Mouse (Mus musculus) cerebellum, adult (tissue): ENCODE measurements at regions not wholly inside any gene's neighbourhood (a gene's known extent, or its start where the extent isn't known, plus 50 kb on each side); places are given as distances from the start of the nearest gene placed in this dataset.

ENCODE experiments used
- ATAC-seq: cut with Nextera tagmentation; 2 replicates; pipeline ENCODE4 v1.9.2; 2017; ENCODE audit warnings: mild to moderate bottlenecking, moderate library complexity, mixed read lengths; ENCODE audit not compliant: insufficient number of reproducible peaks, low FRiP score, low TSS enrichment

DNA sequence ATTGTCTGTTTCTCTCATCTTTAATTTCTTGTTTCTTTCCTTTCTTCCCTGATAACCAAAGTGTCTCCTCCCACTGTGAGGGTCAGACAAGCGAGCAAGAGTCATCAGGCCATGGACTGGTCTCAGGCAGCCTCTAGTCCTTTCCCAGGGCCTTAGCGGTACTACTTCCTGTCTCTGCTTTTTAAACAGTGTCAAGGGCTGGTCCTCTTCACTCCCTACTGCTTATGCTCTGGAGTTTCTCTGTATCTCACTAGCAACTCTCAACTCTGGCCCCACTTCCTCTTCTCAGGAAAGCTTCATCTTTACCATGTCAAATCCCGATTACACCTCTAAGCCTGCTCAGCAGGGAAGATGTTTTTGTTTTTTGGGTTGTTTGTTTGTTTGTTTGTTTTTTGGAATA, 124.1 kb downstream of the Pten start:
- ATAC-seq: no peak

DNA sequence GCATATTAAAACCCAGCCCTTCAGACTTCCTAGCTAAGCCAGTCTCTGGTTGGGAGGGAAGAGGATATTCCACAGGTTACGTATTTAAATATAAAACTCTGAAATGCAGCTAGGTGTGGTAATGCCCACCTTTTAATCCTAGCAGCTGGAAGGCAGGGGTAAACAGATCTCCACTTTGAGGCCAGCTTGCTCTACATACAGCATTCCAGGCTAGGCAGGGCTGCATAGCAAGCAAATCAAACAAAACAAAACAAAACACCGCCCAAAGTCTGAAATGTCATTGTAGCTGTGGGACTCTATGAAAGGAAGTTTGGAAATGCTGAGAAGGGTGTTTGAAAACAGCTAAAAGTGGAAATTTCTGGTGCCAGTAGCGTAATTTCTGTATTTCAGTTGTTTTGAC, 127.0 kb downstream of the Pten start:
- no peak for ATAC-seq

DNA sequence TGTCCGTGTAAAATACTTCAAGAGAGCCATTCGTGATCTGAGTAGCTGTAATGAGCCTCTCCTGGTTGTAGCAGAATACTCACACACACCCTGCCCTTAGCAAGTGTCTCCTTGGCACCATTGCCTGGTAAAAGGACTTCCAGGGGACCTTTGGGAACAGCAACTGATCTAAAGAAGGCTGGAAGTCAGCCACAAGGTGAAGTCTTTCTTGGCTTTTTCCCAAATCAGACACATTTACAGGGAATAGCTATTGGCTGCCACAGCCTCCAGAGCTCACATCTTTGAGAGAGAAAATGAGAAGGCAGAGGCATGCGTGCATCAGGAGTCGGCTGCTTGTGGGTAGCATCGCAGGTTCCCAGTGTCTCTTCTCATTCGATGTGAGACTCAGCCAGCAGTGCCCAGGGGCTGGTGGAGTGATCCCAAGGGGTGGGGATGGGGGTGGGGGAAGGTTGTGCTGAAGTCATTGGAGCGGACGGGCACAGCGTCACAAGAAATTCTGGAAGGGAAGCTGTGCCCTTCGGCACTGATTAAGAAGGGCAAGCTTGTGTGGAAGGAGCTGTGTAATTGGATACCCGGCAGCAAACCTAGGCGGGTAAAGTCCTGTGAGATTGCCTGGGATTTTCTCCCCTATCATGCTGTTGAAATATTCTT, 128.3 kb downstream of the Pten start:
- ATAC-seq: no peak

DNA sequence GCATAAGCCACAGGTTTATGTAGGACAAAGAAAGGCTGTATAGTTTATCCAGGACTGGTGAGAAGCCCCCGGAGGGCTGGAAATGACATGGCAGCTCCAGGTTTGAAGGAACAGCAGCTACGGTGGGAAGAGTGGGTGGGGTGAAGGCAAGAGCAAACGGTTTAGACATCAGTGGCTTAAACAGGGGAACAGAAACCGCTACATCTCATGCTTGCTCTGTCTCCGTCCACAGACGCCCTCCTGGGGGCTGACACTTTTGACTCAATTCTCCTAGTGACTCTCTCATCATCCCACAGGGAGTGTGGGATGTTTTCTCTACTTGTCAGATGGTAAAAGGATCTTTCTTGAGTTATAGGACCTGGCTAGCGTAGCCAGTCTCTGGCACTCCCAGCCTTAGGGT, 129.9 kb downstream of the Pten start:
- ATAC-seq: no peak

DNA sequence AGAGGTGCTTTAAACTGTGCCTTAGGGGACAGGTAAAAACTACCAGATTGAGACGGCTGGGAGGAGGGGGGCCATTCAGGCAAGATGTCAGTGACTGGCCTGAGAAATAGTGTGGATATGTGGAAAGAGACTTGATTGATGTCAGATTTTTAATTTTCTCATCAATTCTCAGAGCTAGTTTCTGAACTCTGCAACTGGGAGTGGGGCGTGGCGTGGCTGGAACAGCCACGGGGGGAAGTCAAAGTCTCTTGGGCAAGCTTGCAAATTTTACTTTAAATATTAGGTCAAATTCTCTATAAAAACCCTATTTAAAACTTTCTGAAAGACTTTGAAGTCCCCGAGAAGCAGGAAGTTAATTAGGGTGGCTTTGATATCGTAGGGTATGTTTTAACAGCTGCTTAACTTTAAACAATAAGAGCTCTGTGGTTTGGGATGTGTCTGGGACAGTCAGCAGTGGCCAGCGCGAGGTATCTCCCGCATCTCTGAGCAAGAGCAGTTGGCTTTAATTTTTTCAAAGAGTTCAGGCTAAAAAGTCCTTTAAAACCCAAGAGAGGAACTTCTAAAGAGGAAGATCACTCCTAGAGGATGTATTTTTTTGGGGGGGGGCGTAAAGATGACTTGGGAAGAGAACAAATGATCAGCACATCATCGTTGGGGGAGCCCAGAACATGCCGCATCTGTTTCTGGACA, 131.5 kb downstream of the Pten start:
- ATAC-seq: no peak

DNA sequence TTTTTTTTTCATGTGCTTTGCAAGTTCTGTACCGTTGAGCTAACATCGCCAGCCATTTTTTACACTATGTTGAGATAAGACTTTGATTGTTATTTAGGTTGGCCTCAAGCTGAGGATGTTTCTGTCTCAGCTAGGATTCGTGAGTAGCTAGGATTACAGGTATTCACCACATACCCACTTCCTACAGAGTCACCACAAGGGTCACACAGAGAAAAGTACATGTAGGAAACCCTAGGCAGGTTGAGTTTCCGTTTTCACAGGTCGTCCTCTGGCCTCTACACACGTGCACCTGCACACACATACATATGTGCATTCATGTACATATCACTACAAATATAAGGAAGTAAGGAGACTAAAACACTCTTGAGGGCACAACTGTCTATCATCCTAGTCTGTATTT, 133.5 kb downstream of the Pten start:
- no peak for ATAC-seq

DNA sequence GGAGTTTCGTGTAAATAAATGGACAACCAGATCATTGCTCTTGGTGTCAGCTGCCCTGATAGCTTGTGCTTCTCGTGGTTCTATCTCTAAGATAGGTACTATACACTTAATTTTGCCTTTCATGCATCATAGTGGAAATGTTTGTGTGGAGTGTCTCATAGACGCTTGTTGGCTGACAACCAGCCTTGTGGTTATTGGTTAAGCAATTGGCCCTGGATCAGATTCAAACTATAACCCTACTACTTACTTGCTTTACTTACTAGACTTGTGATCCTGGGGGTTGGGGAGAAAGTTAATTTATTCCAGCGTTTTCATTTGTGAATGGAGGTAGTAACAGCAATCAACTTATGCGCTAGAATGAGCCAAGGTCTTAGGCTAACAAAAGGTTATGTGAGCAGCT, 135.2 kb downstream of the Pten start:
- ATAC-seq: no peak

DNA sequence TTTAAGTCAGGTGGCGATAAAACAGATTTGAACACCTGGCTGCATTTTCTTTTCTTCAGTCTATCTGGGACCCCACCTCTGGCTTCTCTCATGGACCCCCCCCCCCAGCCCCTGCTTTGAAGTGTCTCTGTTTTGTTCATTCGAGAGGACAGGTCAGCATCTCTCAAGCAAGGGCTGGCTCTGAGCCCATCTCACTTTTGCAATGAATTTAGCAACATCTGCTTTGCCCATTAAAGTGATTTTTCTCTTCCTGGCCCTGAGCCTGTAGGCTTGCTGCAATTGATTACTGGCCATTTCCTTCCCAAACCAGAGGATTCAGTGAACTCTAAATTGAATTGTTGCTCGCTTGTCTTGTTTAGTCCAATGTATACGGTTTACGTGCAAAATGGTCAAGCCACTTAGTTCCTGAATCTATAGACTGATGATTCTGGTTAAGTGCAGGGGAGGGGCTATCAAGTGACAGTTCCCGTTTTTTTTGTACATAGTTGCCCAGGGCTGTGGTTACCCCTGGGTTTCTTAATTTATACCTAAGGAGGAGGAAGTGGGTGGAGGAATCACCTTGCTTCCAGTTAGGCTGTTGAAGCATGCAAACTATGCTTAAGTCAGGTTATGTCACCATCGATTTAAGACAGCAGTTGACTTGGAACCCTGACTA, 146.3 kb downstream of the Pten start:
- ATAC-seq: no peak

DNA sequence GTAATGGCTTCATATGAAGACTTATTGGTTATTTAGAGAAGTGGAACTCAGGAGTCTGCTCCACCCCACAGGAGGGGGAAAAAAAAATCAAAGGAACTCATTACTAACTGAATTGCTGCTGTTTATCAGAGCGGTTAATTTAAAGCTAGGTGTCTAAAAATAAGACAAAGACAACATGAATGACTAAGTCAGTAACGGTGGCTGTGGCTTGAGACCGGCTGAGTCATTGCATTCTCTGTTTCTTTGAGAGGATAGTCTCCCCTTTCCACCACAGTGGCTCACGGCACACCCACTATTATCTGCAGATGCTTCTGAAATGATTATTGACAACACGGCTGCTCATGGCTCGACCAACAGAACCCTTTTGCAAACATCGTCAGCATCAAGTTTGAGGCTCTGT, 147.2 kb downstream of the Pten start:
- ATAC-seq: no peak

DNA sequence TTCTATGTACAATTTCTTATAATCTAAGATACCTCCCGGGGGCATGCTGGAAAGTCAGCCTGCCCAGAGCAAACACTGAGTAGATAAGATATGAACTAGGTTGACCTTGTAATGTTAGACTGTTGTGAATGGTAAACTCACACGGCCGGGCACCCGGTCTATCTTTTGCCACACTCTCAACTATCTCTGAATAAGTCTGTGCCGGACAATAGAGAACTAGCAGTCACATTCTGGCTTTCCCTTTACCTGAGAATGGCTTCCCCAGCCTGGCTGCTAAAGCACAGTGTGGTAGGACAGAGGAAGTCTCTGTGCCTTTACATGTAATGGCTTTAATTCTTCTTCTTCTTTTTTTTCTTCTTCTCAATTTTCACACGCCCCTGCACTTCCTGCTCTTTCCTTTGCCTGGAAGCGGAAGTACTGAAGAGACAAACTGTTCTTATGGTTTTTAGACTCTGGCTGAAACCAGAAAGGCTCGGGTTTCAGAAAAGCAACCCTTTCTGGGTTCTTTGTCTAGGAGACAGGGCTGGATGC, 148.7 kb downstream of the Pten start:
- no peak for ATAC-seq

DNA sequence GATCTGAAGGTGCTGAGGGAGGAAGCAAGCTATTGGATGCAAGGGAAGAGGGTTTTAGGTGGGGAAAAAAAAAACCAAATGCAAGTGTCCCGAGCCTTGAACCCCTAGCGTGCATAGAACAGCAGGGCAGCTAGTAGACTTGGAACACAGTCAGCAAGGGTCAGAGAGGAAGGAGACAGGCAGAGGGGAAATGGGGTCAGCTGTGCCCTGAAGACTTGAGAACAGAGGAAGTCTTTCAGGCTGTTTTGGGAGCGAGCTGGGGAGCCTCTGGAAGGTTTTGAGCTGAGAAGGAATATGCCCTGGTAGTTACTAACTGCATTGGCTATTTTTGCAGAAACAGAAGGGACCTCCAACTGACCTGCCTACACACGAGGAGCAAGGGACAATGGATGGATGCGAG, 149.5 kb downstream of the Pten start:
- no peak for ATAC-seq

DNA sequence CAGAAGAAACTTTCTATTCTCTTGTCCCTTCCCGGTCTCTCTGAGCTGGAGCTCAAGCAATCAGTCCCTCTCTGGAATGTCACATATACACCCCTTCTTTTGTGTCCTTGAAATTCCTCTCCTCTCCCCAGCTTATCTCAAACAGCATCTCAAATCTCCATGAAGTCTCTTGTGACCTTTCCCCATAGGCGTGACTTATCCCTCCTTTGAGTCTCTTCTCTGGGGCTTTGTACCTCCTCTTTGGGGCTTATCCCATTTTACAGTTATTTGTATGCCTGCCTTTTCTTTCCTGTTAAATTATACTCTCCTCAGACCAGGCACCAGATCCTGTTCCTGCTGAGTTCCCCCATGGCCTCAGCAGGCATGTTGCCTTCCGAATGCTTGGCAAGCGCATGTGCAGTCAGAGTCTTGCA, 152.8 kb downstream of the Pten start:
- no peak for ATAC-seq

DNA sequence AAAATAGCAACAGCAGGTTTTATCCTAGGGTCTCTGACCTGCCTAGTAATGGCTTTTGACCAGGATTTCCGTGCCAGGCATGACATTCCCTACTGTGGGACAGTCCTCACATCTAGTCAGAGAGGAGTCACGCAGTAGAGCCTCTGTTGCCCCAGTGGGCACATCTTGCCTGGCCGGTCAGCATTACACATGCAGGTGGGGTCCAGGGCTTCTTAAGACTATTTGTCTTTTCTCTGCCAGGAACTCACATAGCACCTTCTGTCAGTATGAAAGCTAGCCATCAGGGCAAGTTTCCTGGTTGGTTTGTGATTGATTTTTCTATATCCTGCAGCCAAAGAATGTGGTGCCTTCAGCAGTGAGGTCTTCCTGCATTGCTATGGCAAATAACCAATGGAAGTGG, 155.0 kb downstream of the Pten start:
- peak; percentile 60; the same call in 1 of the 2 replicates for ATAC-seq

DNA sequence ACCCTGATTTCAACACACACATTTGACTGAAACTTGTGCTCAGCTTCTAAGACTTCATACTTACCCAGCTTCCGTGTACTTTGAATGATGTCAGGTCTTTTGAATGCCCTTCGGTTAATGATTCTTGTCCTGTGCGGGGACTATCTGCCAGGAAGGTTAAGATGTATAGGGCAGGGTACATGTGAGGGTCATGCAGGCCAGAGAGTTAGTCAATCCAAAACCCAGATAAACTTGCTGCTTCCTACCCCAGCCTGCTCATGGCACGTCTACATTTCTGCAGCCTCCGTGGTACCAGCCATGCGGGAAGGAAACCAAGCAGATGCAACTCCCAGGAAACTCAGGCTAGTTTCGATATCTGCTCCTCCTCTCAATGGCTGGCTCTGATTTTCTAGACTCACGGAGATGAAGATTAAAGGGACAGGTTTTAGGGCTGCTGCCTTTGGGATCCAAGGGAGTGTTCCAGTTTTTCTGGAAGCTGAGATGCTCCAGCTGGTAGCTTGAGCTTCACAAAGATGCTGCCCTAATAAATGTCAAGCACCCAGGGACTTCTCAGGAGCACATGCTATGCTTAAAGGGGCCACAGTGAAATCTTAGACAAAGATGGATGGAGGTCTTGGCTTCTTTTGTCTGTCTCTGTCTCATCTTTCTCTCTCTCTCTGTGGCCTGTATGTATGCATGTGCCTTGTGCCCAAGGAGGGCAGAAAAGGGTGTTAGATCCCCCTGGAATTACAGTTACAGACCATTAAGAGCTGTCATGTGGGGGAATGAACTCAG, 159.4 kb downstream of the Pten start:
- no peak for ATAC-seq

DNA sequence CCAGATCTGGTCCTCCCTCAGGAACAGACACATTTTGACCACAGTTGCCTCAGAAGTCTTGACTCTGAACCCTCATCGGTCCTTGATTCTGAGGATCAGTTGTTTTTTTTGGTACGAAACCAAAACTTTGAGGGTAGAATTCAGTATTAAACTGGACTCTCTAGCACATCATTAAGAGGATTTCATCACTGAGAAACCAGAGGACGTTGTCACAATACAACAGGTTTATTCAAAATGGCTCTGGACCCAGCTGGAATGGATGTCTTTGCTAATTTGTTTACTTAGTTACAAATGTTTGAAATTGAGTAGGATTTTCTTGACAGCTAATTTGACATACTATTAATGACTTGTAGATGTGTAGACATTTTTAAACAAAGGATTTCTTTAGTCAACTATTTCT, 163.7 kb downstream of the Pten start:
- ATAC-seq: no peak

DNA sequence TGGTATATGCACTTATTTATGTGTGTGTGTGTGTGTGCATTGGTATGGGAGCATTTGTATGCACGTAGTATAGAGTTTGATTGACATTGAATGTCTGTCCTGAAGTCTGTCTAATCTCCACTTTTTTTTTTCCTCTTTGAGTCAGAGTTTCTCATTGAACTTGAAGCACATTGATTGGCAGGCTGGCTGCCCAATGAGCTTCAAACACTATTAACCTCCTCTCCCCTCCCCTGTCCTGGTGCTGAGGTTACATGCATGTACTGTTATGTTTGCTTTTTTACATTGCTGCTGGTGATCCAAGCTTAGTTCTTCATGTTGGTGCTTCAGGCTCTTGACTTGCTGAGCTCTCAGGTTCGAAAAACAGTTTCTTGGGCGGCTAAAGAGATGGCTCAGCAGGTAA, 166.6 kb downstream of the Pten start:
- ATAC-seq: no peak

DNA sequence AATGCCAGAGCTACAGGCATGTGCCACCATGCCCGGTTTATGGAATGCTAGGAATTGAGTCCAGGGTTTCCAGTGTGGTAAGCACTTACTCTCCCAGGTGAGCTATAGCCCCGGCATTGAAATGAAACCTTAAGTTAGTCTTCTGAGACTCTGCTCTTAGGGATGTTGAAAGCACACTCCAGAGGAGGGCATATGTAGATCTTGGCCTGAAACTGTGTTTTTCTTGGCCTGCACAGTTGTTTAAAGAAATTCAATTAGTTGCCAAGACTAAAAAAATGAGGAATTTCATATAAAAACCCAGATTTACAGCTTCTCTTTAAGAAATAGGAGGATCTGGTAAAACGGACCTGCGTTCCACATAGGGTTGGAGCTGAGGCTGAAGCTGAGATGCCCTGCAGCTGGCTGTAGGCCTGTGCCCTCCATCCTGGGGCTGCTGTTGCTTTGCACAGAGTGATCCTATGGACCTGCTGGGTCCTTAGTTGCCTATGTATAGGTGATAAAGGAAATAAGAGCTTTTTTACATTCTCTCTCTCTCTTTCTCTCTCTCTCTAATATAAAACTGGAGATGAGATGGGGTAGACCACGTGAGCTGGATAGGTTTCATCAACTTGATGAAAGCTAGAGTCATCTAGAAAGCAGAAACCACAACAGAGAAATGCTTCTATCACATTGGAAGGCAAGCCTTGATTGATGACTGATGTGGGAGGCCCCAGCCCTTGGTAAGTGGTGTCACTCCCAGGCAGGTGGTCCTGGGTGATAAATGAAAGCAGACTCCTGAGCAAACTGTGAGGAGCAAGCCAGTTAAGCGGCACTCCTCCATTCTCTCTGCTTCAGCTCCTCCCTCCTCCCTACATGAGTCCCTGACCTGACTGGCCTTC, 168.6 kb downstream of the Pten start:
- ATAC-seq: no peak

DNA sequence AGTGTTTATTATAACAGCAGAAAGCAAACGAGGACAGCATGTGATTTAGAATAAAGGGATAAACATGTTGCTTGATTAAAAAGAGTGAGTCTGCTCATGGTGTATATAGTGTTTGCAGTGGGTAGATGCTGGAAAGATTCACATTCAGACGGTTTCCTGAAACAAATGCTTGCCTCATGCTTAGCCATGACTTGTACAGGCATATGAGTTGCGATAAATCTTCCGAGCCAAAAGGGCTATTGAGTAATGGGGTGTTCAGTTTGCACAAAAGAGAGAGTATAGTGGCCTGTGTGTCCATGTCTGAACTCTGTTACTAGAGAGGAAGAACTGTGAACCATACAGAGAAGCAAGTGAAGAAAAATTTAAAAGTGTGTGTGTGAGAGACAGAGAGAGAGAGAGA, 169.3 kb downstream of the Pten start:
- ATAC-seq: no peak

DNA sequence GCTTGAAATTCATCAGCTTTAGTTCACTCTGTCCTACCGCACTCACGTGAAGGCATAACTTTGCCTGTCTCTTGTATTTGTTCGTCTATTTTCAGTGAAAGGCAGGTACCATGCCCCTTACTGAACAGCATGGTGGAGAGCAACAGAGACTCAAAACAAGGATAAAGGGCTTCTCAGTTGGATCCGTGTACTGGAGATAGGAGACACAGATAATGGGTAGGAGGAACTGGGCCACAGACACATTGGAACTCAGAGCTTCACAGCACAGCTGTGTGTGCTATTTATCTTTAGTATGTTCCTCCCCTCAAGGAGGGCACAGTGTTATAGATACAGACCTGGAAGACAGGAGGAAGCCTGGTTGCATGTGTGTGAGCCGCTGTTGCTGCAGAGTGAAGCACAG, 176.4 kb downstream of the Pten start:
- no peak for ATAC-seq

DNA sequence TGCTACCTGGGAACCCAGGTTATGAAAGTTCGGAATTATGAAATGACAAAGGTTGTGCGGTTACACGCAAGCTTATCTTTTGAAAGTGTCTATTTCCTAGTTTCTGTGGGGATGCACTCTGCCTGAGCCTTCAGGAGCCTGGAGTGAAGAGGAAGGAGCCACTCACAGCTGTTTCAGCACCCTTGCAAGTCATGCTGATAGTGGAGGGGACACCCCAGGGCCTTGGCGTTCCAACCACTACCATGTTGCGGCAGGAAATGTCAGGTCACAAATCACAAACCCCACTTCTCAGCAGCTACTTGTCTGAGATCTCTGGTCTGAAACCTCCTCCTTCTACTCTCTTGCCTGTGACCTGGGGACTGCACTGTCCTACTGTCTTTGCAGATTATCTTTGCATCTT, 178.3 kb downstream of the Pten start:
- ATAC-seq: no peak
